Mouse (Mus musculus): ENCODE data around the gene Prpf3.
"Not testable (repeated sequence)": the region's sequence is repeated elsewhere in the genome, so short reads cannot be mapped to it uniquely, and the experiment has no call there.

Gene Prpf3

GRCm38 (mm10) chr3:95879063-95879462, 23.4 kb upstream of the Prpf3 start:
- no peak for DNase-seq

GRCm38 (mm10) chr3:95872048-95872447, 16.4 kb upstream of the Prpf3 start:
- DNase-seq, result no peak

- DNase-seq, result peak; percentile 84
Measured at GRCm38 (mm10) chr3:95871392-95871867, 15.7 kb upstream of the Prpf3 start, which contains the start of gene Mrps21. Gene Mrps21, minus strand, starts transcription at chr3:95871519.

- no peak for DNase-seq
Measured at GRCm38 (mm10) chr3:95870976-95871375, 15.3 kb upstream of the Prpf3 start.

- no peak for DNase-seq
Measured at GRCm38 (mm10) chr3:95867408-95867807, 11.7 kb upstream of the Prpf3 start.

- no peak for DNase-seq
Measured at GRCm38 (mm10) chr3:95866071-95866470, 10.4 kb upstream of the Prpf3 start.

GRCm38 (mm10) chr3:95865571-95865970, 9.9 kb upstream of the Prpf3 start:
- DNase-seq, result no peak

- no peak for DNase-seq
Measured at GRCm38 (mm10) chr3:95865050-95865449, 9.4 kb upstream of the Prpf3 start.

- no peak for DNase-seq
Measured at GRCm38 (mm10) chr3:95863578-95863977, 7.9 kb upstream of the Prpf3 start.

GRCm38 (mm10) chr3:95861796-95862195, 6.1 kb upstream of the Prpf3 start:
- DNase-seq, result peak; percentile 82

- DNase-seq, result peak; percentile 16
Measured at GRCm38 (mm10) chr3:95861216-95861615, 5.5 kb upstream of the Prpf3 start.

GRCm38 (mm10) chr3:95860323-95860722, 4.6 kb upstream of the Prpf3 start:
- DNase-seq, result peak; percentile 19

- not testable (repeated sequence) for DNase-seq
Measured at GRCm38 (mm10) chr3:95858278-95858677, 2.6 kb upstream of the Prpf3 start.

GRCm38 (mm10) chr3:95857050-95857449, 1.4 kb upstream of the Prpf3 start:
- DNase-seq, result not testable (repeated sequence)

- no peak for DNase-seq
Measured at GRCm38 (mm10) chr3:95856115-95856514, 430 bp upstream of the Prpf3 start.

GRCm38 (mm10) chr3:95851317-95851716, 4.4 kb downstream of the Prpf3 start:
- no peak for DNase-seq

- no peak for DNase-seq
Measured at GRCm38 (mm10) chr3:95850611-95851010, 5.1 kb downstream of the Prpf3 start.

GRCm38 (mm10) chr3:95842503-95843214, 13.0 kb downstream of the Prpf3 start:
- no peak for DNase-seq

- DNase-seq, result no peak
Measured at GRCm38 (mm10) chr3:95839250-95839649, 16.4 kb downstream of the Prpf3 start.

GRCm38 (mm10) chr3:95829053-95829452, 26.6 kb downstream of the Prpf3 start:
- no peak for DNase-seq

GRCm38 (mm10) chr3:95826275-95826674, 29.4 kb downstream of the Prpf3 start:
- no peak for DNase-seq

- peak; percentile 46 for DNase-seq
Measured at GRCm38 (mm10) chr3:95820046-95821010, 35.4 kb downstream of the Prpf3 start.

GRCm38 (mm10) chr3:95819351-95819985, 36.2 kb downstream of the Prpf3 start:
- DNase-seq, result peak; percentile 100

Data from cerebellum, adult 9-10 months (tissue).